Comparison of ENCODE assay signal across 10 mouse cellular contexts in the genomic region with DNA sequence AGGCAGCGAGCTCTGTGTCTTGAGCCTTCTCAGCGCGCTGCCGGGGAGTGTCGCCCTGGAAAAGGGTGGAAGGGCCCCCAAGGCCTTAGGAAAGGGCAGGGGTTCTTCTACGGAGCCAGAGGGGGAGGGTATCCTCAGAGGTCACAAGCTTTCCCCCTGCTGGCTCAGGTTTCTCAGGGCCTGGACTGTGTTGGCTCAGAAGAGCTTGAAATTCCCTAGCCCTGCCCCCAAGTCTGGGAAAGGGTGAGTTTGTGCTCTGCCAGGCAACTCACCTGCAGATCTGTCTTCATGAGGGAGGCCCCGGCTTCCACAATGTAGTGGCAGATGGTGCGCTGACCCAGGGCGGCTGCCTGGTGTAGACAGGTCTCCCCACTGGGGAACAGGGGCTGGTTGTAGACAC. TPM values are rescaled to one million over a fixed set of nuclear protein-coding genes. Genes with fewer than 3 reads are reported as not detected.
DNase-seq lines count a peak whose midpoint lies in the region; ATAC-seq and TF ChIP-seq lines count a peak whose summit lies in the region.
"Had no signal": no experiment of that assay in that cellular context is flagged by ENCODE, and none has a peak within 500 bp of the region (broad histone marks: within the 10 kb centered on the region; RNA-seq: fewer than 3 reads in every experiment).

No protein-coding gene starts in this region.

- peaks cover 49% of the 10 kb centered on the region for H3K4me1 ChIP-seq in hindbrain, embryonic 12.5 days
- H3K4me1 ChIP-seq in hindbrain, embryonic 13.5 days (replicated peaks), result peaks cover 59% of the 10 kb centered on the region
- H3K4me1 ChIP-seq in stomach, embryonic 14.5 days (ENCODE audit: control insufficient read depth, insufficient read depth, low read length), result peaks cover 23% of the 10 kb centered on the region
- H3K4me1 ChIP-seq in stomach, postnatal 0 days (replicated peaks; ENCODE audit: control insufficient read depth, insufficient read depth), result peaks cover 5% of the 10 kb centered on the region; the same call in 1 of the 2 replicates
- H3K4me1 ChIP-seq in embryonic facial prominence, embryonic 11.5 days (ENCODE audit: control insufficient read depth, insufficient read depth, low read length), result peaks cover 17% of the 10 kb centered on the region

- peaks cover 30% of the 10 kb centered on the region for H3K36me3 ChIP-seq in hindbrain, embryonic 12.5 days
- peaks cover 54% of the 10 kb centered on the region for H3K36me3 ChIP-seq in hindbrain, embryonic 13.5 days
- H3K36me3 ChIP-seq in stomach, embryonic 14.5 days (ENCODE audit: control insufficient read depth, insufficient read depth, low read length), result peaks cover 43% of the 10 kb centered on the region
- H3K36me3 ChIP-seq in stomach, postnatal 0 days (ENCODE audit: control insufficient read depth, insufficient read depth, low read length), result peaks cover 21% of the 10 kb centered on the region
- H3K36me3 ChIP-seq in embryonic facial prominence, embryonic 11.5 days (replicated peaks; ENCODE audit: control insufficient read depth, insufficient read depth, low read depth, low read length), result no peaks in the 10 kb centered on the region; the same call in 1 of the 2 replicates

- H3K4me3 ChIP-seq in hindbrain, embryonic 12.5 days, result no peak overlapping the region
- no peak overlapping the region for H3K4me3 ChIP-seq in hindbrain, embryonic 13.5 days
- no peak overlapping the region for H3K4me3 ChIP-seq in stomach, embryonic 14.5 days (ENCODE audit: low read depth, low read length)
- no peak overlapping the region for H3K4me3 ChIP-seq in stomach, postnatal 0 days (ENCODE audit: low read depth, low read length)
- H3K4me3 ChIP-seq in embryonic facial prominence, embryonic 11.5 days (ENCODE audit: low read depth, low read length), result no peak overlapping the region

- H3K9me3 ChIP-seq in hindbrain, embryonic 12.5 days (replicated peaks), result no peaks in the 10 kb centered on the region
- no peaks in the 10 kb centered on the region for H3K9me3 ChIP-seq in hindbrain, embryonic 13.5 days
- no peaks in the 10 kb centered on the region for H3K9me3 ChIP-seq in stomach, embryonic 14.5 days (ENCODE audit: control insufficient read depth, low read depth, low read length)
- H3K9me3 ChIP-seq in stomach, postnatal 0 days (ENCODE audit: control insufficient read depth, low read length), result no peaks in the 10 kb centered on the region
- no peaks in the 10 kb centered on the region for H3K9me3 ChIP-seq in embryonic facial prominence, embryonic 11.5 days (replicated peaks; ENCODE audit: control insufficient read depth, low read length)

- no peak for DNase-seq in stomach, postnatal 0 days (ENCODE audit: low spot score)
- peak; percentile 56 for DNase-seq in embryonic facial prominence, embryonic 11.5 days (ENCODE audit: low spot score)
- peak; percentile 58 for DNase-seq in yolk sac, embryonic 10.5 days (ENCODE audit: low spot score)
- no peak for DNase-seq in natural killer cell, adult 2 months (ENCODE audit: low spot score in 2 of 2)
- DNase-seq in adipocyte (ENCODE audit: low spot score), result no peak
- DNase-seq: lung, postnatal 36 days; thymus, postnatal 14 days had no signal

- ATAC-seq in hindbrain, embryonic 12.5 days (ENCODE audit: low FRiP score), result no peak
- ATAC-seq in hindbrain, embryonic 13.5 days (ENCODE audit: low FRiP score), result no peak
- no peak for ATAC-seq in stomach, embryonic 14.5 days (ENCODE audit: insufficient number of reproducible peaks, insufficient read depth, low FRiP score, low read depth)
- ATAC-seq in stomach, postnatal 0 days (ENCODE audit: low FRiP score, low TSS enrichment), result no peak
- no peak for ATAC-seq in embryonic facial prominence, embryonic 11.5 days (replicated peaks; ENCODE audit: insufficient number of reproducible peaks, low FRiP score, low TSS enrichment, low read depth)

- no peaks in the 10 kb centered on the region; the same call in 1 of the 2 replicates for H3K27me3 ChIP-seq in hindbrain, embryonic 12.5 days
- H3K27me3 ChIP-seq in hindbrain, embryonic 13.5 days, result 0 out of 2 replicates have a peak, but pooled peaks cover 7% of the 10 kb centered on the region
- H3K27me3 ChIP-seq in stomach, embryonic 14.5 days (ENCODE audit: control insufficient read depth, insufficient read depth, low read length), result no peaks in the 10 kb centered on the region
- no peaks in the 10 kb centered on the region for H3K27me3 ChIP-seq in stomach, postnatal 0 days (ENCODE audit: control insufficient read depth, insufficient read depth, low read length)
- no peaks in the 10 kb centered on the region for H3K27me3 ChIP-seq in embryonic facial prominence, embryonic 11.5 days (ENCODE audit: control insufficient read depth, insufficient read depth, low read length)

- WGBS in hindbrain, embryonic 12.5 days, result 29% methylated on average over 9 of the region's 9 CpGs
- 32% methylated on average over 9 of the region's 9 CpGs for WGBS in hindbrain, embryonic 13.5 days
- WGBS in stomach, embryonic 14.5 days, result 23% methylated on average over 9 of the region's 9 CpGs
- 50% methylated on average over 9 of the region's 9 CpGs for WGBS in stomach, postnatal 0 days
- 12% methylated on average over 9 of the region's 9 CpGs for WGBS in embryonic facial prominence, embryonic 11.5 days

- no peak overlapping the region for H3K4me2 ChIP-seq in hindbrain, embryonic 12.5 days (replicated peaks)
- no peak overlapping the region for H3K4me2 ChIP-seq in hindbrain, embryonic 13.5 days
- no peak overlapping the region; the same call in 1 of the 2 replicates for H3K4me2 ChIP-seq in stomach, embryonic 14.5 days (replicated peaks; ENCODE audit: low read depth, low read length)
- no peak overlapping the region for H3K4me2 ChIP-seq in stomach, postnatal 0 days (replicated peaks; ENCODE audit: low read depth)
- H3K4me2 ChIP-seq in embryonic facial prominence, embryonic 11.5 days (ENCODE audit: low read depth, low read length), result no peak overlapping the region; the same call in 1 of the 2 replicates

- no peak for TF ChIP-seq CTCF in stomach, postnatal 0 days (IDR thresholded peaks at IDR 0.05; ENCODE audit: low read depth)

- H3K9ac ChIP-seq in hindbrain, embryonic 12.5 days, result peak overlapping the region; percentile 20; the same call in 1 of the 2 replicates
- H3K9ac ChIP-seq in hindbrain, embryonic 13.5 days, result no peak overlapping the region
- H3K9ac ChIP-seq in stomach, embryonic 14.5 days (replicated peaks; ENCODE audit: low read depth, low read length), result no peak overlapping the region
- no peak overlapping the region for H3K9ac ChIP-seq in stomach, postnatal 0 days (ENCODE audit: low read length)
- H3K9ac ChIP-seq in embryonic facial prominence, embryonic 11.5 days (replicated peaks; ENCODE audit: low read length), result peak overlapping the region; percentile 99

- H3K27ac ChIP-seq in hindbrain, embryonic 12.5 days, result peak overlapping the region; percentile 95
- no peak overlapping the region for H3K27ac ChIP-seq in hindbrain, embryonic 13.5 days
- H3K27ac ChIP-seq in stomach, embryonic 14.5 days (ENCODE audit: low read length), result peak overlapping the region; percentile 98
- no peak overlapping the region; the same call in 1 of the 2 replicates for H3K27ac ChIP-seq in stomach, postnatal 0 days (replicated peaks)
- H3K27ac ChIP-seq in embryonic facial prominence, embryonic 11.5 days (replicated peaks; ENCODE audit: low read depth, low read length), result peak overlapping the region; percentile 98

- TF ChIP-seq EP300 in stomach, postnatal 0 days (optimal IDR thresholded peaks at IDR 0.05), result no peak

RNA-seq across cellular contexts. Expression of gene Mdk, which starts 1.4 kb away (rescaled TPM):
- polyA plus RNA-seq in hindbrain, embryonic 12.5 days (2016; fragmentation: Nextera tagmentation; extraction: Ambion mirVana), result 904 and 962 TPM in 2 replicates
- polyA plus RNA-seq in hindbrain, embryonic 13.5 days (2015; fragmentation: Nextera tagmentation; extraction: Ambion mirVana), result 313 and 316 TPM in 2 replicates
- polyA plus RNA-seq in stomach, embryonic 14.5 days (2014; fragmentation: Nextera tagmentation; extraction: Ambion mirVana), result 1,102 and 1,256 TPM in 2 replicates
- 157 and 170 TPM in 2 replicates for polyA plus RNA-seq in stomach, postnatal 0 days (2015; fragmentation: Nextera tagmentation; extraction: Ambion mirVana)
- 1,845 and 1,892 TPM in 2 replicates for polyA plus RNA-seq in embryonic facial prominence, embryonic 11.5 days (2014; fragmentation: Nextera tagmentation; extraction: Ambion mirVana)

RNA-seq across cellular contexts. Expression of gene Chrm4, which starts 6.4 kb away (rescaled TPM):
- 0.77 and 1.0 TPM in 2 replicates for polyA plus RNA-seq in hindbrain, embryonic 12.5 days (2016; fragmentation: Nextera tagmentation; extraction: Ambion mirVana)
- 1.0 and 1.1 TPM in 2 replicates for polyA plus RNA-seq in hindbrain, embryonic 13.5 days (2015; fragmentation: Nextera tagmentation; extraction: Ambion mirVana)
- polyA plus RNA-seq in stomach, embryonic 14.5 days (2014; fragmentation: Nextera tagmentation; extraction: Ambion mirVana), result 0.17 TPM in 1 of 2 replicates, not detected in the other
- polyA plus RNA-seq in stomach, postnatal 0 days (2015; fragmentation: Nextera tagmentation; extraction: Ambion mirVana), result 0.08 and 0.16 TPM in 2 replicates
- polyA plus RNA-seq in embryonic facial prominence, embryonic 11.5 days (2014; fragmentation: Nextera tagmentation; extraction: Ambion mirVana), result 0.20 and 0.34 TPM in 2 replicates

RNA-seq across cellular contexts. Expression of gene Gm9821, which starts 12.0 kb away (rescaled TPM):
- 0.50 and 0.57 TPM in 2 replicates for polyA plus RNA-seq in hindbrain, embryonic 12.5 days (2016; fragmentation: Nextera tagmentation; extraction: Ambion mirVana)
- 0.13 and 0.25 TPM in 2 replicates for polyA plus RNA-seq in hindbrain, embryonic 13.5 days (2015; fragmentation: Nextera tagmentation; extraction: Ambion mirVana)
- polyA plus RNA-seq in stomach, embryonic 14.5 days (2014; fragmentation: Nextera tagmentation; extraction: Ambion mirVana), result 1.2 and 1.4 TPM in 2 replicates
- 0.13 and 0.15 TPM in 2 replicates for polyA plus RNA-seq in stomach, postnatal 0 days (2015; fragmentation: Nextera tagmentation; extraction: Ambion mirVana)
- polyA plus RNA-seq in embryonic facial prominence, embryonic 11.5 days (2014; fragmentation: Nextera tagmentation; extraction: Ambion mirVana), result 0.28 TPM in 1 of 2 replicates, not detected in the other

RNA-seq across cellular contexts. Expression of gene Dgkz, which starts 42.2 kb away (rescaled TPM):
- 30.9 and 31.9 TPM in 2 replicates for polyA plus RNA-seq in hindbrain, embryonic 12.5 days (2016; fragmentation: Nextera tagmentation; extraction: Ambion mirVana)
- 25.0 and 26.0 TPM in 2 replicates for polyA plus RNA-seq in hindbrain, embryonic 13.5 days (2015; fragmentation: Nextera tagmentation; extraction: Ambion mirVana)
- 45.4 and 47.9 TPM in 2 replicates for polyA plus RNA-seq in stomach, embryonic 14.5 days (2014; fragmentation: Nextera tagmentation; extraction: Ambion mirVana)
- polyA plus RNA-seq in stomach, postnatal 0 days (2015; fragmentation: Nextera tagmentation; extraction: Ambion mirVana), result 18.6 and 23.2 TPM in 2 replicates
- 28.6 and 30.1 TPM in 2 replicates for polyA plus RNA-seq in embryonic facial prominence, embryonic 11.5 days (2014; fragmentation: Nextera tagmentation; extraction: Ambion mirVana)

Comparison
In these comparisons a context has a peak if more than half of its experiments do, and no peak if none do; other contexts are left out.
1. H3K27ac ChIP-seq: peak in hindbrain, embryonic 12.5 days (single experiment), stomach, embryonic 14.5 days (single experiment) and embryonic facial prominence, embryonic 11.5 days (single experiment); none in hindbrain, embryonic 13.5 days (single experiment) and stomach, postnatal 0 days (single experiment).
2. H3K9ac ChIP-seq: peak in hindbrain, embryonic 12.5 days (single experiment) and embryonic facial prominence, embryonic 11.5 days (single experiment); none in hindbrain, embryonic 13.5 days (single experiment), stomach, embryonic 14.5 days (single experiment) and stomach, postnatal 0 days (single experiment).
3. DNase-seq: peak in embryonic facial prominence, embryonic 11.5 days (single experiment) and yolk sac, embryonic 10.5 days (single experiment); none in stomach, postnatal 0 days (single experiment), natural killer cell, adult 2 months (0 of 2) and adipocyte (single experiment).